Mouse (Mus musculus): ENCODE measurements around the gene Jmjd7.

The Jmjd7 gene

DNA sequence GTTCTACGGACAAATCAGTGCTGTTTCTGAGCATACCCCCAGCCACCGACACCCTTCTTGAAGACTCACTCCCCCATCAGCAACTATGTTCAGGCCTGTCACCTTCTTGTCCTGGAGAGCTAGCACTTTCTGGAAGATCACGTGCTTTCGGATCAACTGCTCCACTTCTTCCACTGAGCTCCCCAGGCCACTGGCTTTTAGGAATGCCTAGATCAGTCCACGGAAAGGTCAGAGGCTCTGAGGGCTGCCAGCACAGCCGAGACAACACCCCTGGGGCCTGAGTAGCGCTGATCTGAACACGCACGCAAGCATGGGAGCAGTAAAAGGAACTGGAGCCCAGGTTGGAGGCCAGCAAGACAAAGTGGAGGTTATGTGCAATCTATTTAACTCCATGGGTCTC is 33.4 kb downstream of the Jmjd7 start:
- no peak for DNase-seq

DNA sequence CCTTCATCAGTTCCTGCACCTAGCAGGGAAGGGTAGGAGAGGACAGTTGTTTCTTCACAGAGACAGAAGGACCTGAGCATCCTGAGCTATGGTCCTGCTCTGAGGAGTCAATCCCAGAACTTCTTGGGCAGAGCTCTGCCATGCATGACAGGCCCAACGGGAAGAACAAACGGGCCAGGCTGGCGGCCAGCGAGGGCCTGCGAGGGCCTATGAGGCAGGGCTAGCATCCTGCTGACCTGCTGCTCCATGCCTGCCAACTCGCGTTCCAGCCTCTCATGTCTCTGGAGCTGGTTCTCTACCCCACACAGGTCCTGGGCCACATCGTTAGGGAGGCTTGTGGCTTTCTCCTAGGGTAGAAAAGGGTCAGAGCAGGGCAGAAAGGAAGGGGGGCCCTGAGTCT is 35.0 kb downstream of the Jmjd7 start:
- DNase-seq, result no peak

DNA sequence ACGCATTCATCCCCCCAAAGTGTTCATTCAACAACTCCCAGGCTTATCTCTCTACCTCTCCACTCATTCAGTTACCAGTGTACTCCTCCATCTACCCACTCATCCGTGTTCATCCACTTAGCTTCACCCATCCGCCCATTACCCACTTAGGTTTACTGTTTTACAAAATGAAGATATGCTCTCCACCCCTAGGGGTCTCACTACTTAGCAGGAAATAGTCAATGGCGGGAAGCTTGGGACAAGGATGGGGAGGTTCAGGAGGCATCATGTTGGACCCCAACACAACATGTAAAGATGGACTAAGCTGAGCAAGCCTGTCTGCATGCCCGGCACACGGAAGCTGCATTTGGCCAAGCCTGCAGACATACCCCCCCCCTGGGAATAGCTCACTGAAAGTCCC is 37.4 kb downstream of the Jmjd7 start:
- DNase-seq, result no peak

DNA sequence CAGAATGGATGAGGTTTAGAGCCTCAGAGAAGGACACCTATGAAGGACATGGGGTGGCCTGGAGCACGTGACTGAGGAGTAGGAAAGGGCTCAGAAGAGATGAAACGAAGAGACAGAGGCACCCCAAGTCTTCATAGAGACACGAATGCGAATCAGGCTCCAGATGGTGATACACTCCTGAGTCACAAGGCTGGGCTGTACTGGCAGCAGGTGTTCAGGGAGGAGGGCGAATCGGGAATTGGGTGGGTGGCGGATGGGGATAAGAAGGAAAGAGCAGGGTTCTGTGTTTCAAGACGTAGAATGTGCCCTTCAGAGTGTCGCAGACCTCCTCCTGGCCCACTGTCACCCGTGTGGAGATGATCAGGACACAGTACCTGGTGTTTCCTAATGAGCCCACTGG is 38.0 kb downstream of the Jmjd7 start:
- DNase-seq, result no peak

DNA sequence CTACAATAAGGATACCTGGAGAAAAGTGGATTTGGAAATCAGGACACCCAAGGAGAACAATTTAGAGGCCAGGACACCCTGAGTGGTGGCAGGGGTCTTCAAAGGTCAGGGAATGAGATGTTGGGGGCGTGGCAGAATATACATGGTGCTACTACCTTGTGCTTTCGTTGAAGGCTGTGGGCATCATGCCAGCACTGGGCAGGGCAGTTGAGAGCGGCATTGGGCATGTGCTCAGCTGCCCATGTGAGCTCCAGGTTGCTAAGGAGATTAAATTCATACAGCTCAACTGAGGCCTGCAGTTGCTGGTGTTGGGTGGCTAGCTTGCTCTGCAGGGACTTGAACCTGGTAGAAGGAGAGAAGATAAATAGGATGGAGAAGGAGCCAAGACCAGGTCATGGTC is 38.9 kb downstream of the Jmjd7 start:
- no peak for DNase-seq

DNA sequence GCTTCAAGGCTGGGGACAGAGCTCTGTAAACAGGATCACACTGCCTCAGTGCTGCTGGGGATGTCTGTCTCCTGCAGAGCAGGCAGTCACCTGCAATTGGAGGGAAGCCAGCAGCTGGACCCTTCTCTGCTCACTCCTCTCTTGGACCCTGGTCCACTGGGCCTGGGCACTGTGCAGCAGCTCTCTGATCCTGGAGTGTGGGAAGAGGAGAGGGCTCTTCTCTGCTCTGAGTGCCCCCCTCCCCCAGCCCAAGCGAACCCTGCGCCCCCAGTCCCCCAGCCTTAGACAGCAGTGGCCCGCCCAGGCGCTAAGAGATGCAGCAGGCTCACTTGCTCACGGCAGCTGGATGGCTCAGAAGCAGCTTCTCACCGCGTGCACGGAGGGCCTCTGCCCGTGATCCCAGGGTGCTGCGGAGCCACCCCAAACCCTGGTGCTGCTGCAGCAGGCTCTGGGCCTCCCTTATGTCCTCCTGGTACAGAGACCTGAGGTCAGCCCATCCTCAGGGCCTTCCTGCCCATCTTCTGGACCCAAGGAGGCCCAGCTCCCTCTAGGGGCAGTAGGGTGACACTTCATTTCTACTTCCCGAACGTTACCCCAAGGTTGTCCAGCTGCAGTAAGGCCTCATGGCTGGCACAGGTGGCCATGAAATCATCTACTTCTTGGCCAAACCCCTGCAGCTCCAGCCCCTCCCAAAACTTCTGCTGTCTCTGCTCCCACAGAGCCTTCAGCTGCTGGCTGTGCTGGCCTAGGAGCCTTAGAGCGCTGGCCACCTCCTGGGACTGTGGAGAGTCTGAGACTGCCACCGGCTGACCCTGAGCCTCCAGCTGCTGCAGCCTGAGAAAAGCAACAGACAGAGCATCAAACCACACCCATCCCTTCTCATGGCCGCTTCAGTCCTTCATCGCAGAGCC is 41.5 kb downstream of the Jmjd7 start:
- peak in 1 of 2 experiments; percentile 5 for DNase-seq

DNA sequence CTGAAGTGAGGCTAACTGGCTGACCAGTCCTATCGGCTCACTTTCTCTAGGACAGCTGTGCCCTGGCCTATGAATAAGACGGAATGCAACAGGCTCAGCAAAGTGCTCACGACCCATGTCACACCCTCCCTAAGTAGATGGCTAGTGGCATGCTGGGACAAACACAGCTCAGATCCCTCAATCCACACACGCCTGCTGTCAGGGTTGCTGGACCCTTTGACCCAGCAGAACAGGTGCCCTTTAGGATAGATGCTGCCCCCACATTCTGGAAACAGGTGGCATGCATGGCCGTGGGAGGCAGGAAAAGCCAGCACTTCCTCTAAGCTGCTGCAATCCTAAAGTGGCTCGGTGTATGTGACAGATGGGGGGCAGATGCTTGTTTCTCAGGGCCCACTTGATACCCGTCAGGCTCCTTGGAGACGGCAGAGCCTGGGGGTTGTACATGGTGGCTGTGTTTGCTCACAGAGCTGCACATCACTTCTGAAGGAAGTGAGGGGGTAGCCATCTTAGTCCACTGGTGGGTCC is 42.2 kb downstream of the Jmjd7 start:
- DNase-seq, result no peak

DNA sequence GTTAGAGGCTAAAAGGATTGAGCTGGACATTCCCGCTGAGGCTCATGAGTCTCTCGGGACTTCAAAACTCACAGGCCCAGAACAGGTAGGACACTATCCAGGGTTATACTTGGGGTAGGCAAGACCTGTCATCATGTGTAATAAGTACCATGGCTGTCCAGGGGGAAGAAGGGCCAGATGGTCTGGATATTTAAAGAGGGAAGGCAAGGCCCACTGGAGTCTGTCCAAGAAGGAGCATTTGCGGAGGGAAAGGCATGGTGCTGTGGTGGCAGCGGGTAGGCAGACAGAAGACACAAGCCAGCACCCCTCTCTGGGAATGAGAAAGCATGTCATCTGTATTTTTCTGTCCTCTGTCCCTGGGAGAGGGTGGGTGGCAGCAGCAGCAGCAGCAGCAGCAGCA is 46.8 kb downstream of the Jmjd7 start:
- DNase-seq, result no peak

DNA sequence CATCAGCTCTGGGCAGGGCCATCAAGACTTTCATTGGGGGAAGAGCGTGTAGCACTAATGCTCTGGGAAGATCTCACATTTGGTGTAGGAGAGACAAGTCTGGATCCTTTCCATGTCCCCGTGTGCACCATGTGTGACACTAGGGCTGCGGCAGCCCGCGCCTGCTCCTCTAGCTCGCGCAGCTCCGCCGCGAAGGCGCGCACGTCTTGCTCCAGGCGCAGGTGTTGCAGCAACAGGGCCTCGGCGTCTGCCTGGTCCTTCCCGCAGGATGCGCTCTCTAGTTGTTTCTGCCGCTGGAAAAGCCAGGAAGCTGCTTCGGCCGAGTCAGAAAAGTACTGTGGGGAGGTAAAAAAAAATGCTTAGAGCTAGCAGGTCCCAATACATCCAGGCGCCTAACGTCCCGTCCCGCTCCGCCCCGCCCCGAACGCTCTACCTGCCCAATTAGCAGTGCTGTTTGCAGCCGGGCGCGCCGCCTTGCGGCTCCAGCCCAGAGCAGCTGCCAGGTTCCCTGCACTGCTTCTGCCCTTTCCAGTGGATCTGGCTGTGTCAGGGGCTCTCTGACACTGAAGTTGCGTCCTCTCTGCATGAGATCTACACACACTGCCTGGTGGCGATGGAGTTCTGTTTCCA is 48.9 kb downstream of the Jmjd7 start:
- DNase-seq, result peak; percentile 44 to 55

All from thymus, postnatal 36 days (tissue).